Mouse (Mus musculus): ENCODE data around the gene Comtd1.

Comtd1 gene

GRCm38 (mm10) chr14:21806631-21807160 lies 42.1 kb downstream of the Comtd1 start:
- no peak for DNase-seq (ENCODE audit: low read depth, low spot score)

GRCm38 (mm10) chr14:21806203-21806602 lies 42.6 kb downstream of the Comtd1 start:
- no peak for DNase-seq (ENCODE audit: low read depth, low spot score)

DNA sequence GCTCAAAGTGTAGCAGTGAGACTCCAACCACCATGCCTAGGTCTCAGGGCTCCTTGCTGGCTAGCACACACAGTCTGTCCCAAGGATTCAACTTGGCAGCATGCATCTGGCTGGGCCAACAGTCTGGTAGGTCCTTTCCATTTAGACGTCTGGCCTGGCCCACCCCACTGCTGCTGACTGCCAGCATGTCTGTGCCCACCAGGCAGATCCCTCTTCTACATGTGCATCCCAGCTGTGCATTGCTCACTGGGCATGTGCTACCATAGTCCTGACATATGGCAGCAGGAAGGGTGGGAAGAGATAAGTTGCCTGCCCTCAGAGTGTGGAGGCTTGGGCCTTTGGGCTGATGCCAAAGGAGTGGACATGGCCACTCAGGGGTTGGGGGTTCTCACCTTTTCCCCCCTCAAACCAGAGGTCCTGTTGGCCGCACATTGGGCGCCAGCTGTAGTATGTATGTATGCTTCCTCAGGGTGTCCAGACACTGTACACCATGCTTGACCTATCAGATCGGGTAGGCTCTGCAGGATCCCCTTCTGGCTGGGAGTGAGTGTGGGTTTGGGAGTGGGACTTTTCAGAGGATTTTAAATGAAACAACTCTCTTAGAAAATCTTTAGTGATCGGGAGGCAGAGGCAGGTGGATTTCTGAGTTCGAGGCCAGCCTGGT lies 46.1 kb downstream of the Comtd1 start:
- DNase-seq (ENCODE audit: low read depth, low spot score) = no peak

DNA sequence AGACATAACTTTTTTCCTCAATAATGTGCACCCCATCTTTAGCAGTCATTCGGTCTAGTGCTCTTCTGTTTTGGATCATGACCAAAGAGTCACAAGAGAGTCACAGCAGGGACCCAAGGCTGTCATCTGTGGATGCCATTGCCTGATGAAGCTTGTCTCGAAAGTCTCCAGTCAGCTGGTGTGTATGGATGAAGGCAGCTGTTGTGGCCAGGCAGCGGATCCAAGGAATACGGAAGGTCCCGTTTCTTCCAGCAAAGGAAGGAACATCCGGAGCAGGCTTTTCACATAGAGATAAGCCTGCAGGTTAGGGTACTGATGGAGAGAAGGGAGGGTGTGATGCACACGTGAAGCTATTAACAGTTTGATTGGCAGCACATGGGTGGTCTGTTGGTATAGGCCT lies 47.2 kb downstream of the Comtd1 start:
- no peak for DNase-seq (ENCODE audit: low read depth, low spot score)

DNA sequence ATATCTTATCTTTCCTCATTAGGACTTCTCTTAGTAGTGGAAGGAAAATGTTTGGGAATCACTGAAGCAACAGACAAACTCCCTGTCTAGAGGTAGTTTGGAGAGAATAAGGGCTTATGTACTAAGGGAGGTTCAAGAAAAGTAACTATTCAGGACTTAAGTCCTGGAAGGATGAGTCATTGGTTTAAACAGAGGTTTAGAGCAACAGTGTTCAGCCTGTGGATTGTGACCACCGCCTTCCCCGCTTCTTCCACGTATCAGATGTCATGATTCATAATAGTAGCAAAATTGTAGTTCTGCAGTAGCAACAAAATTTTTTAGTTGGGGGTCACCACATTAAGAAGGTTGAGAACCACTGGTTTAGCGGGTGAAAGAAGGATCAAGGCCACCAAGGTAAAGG lies 48.1 kb downstream of the Comtd1 start:
- DNase-seq (ENCODE audit: low read depth, low spot score) = no peak
